Mouse (Mus musculus) bone marrow macrophage, adult 2 months (primary cell): ENCODE data around the gene Ankrd54.

Experiments
- CTCF ChIP-seq: IDR thresholded peaks from 2 replicates; pipeline ENCODE4 v1.5.1; 2012; ENCODE audit warnings: low read depth, mild to moderate bottlenecking, low read length, moderate library complexity
- POLR2A ChIP-seq: IDR thresholded peaks from 2 replicates; pipeline ENCODE4 v1.6.1; 2012; ENCODE audit warnings: mild to moderate bottlenecking, low read depth, low read length, borderline replicate concordance

DNA sequence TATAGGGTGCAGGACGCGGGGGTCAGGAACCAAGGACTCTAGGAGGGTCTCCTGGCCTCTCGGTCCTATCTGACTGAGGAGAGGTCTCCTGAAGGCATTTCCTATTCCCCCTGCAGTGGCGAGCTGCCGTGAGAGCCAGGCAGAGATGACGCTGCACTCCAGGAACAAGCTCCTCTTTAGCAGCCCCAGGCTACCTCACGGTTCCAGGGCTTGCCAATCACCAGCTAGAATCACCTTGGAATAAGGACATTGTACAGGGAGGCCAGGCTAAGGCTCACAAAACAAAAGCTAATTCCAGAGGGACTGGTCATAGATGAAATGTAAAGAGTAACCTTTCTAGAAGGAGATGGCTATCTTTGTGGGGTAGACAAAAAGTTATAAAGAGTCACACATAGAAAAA lies 6.1 kb downstream of the Ankrd54 start:
- TF ChIP-seq POLR2A (no peak), CTCF (no peak)
